Mouse (Mus musculus): ENCODE data around the gene Ssmem1. TPM values are rescaled to one million over a fixed set of nuclear protein-coding genes. Genes with fewer than 3 reads are reported as not detected.

The Ssmem1 gene
- polyA plus RNA-seq, 2 experiments, result 0.10 to 0.14 TPM

- 17% methylated on average over 8 of the region's 8 CpGs for WGBS (ENCODE audit: insufficient replicate concordance)
- H3K27ac ChIP-seq, result no peak overlapping the region
- TF ChIP-seq CTCF (IDR thresholded peaks at IDR 0.05; ENCODE audit: low read depth) (no peak), EP300 (IDR thresholded peaks at IDR 0.05; ENCODE audit: low read depth) (no peak)
- H3K27me3 ChIP-seq (ENCODE audit: control insufficient read depth, insufficient read depth, low read length), result peaks cover 23% of the 10 kb centered on the region
- peaks cover 0 to 7% of the 10 kb centered on the region in 2 experiments; a peak in 1 of 4 replicates for H3K4me1 ChIP-seq (replicated peaks; ENCODE audit: control insufficient read depth in 2 of 2, insufficient read depth in 2 of 2, low read length in 1 of 2)
- no peak overlapping the region for H3K4me2 ChIP-seq (ENCODE audit: low read depth)
- no peak overlapping the region for H3K4me3 ChIP-seq (ENCODE audit: insufficient read depth in 1 of 2, low read depth in 2 of 2, low read length in 2 of 2)
- no peak for DNase-seq (ENCODE audit: low read depth in 3 of 3, low spot score in 3 of 3)
- no peaks in the 10 kb centered on the region for H3K36me3 ChIP-seq (replicated peaks; ENCODE audit: control insufficient read depth, insufficient read depth, low read depth)
- ATAC-seq (ENCODE audit: insufficient read depth), result no peak
- H3K9ac ChIP-seq (replicated peaks), result no peak overlapping the region
- H3K9me3 ChIP-seq (ENCODE audit: control insufficient read depth, low read length), result no peaks in the 10 kb centered on the region
Observed at GRCm38 (mm10) chr6:30543851-30544250, 34.2 kb downstream of the Ssmem1 start.

- no peaks in the 10 kb centered on the region for H3K9me3 ChIP-seq (ENCODE audit: control insufficient read depth, low read length)
- no peak overlapping the region for H3K4me3 ChIP-seq (ENCODE audit: insufficient read depth in 1 of 2, low read depth in 2 of 2, low read length in 2 of 2)
- ATAC-seq (ENCODE audit: insufficient read depth) (no peak), DNase-seq (ENCODE audit: low read depth in 3 of 3, low spot score in 3 of 3) (no peak)
- H3K4me1 ChIP-seq (replicated peaks; ENCODE audit: control insufficient read depth in 2 of 2, insufficient read depth in 2 of 2, low read length in 1 of 2), result peaks cover 0 to 11% of the 10 kb centered on the region in 2 experiments; a peak in 1 of 4 replicates
- H3K36me3 ChIP-seq (replicated peaks; ENCODE audit: control insufficient read depth, insufficient read depth, low read depth), result no peaks in the 10 kb centered on the region
- no peak overlapping the region for H3K9ac ChIP-seq (replicated peaks)
- WGBS (ENCODE audit: insufficient replicate concordance), result 64% methylated on average over 7 of the region's 7 CpGs
- TF ChIP-seq EP300 (IDR thresholded peaks at IDR 0.05; ENCODE audit: low read depth) (no peak), CTCF (IDR thresholded peaks at IDR 0.05; ENCODE audit: low read depth) (no peak)
- H3K27ac ChIP-seq, result no peak overlapping the region
- no peak overlapping the region for H3K4me2 ChIP-seq (ENCODE audit: low read depth)
- H3K27me3 ChIP-seq (ENCODE audit: control insufficient read depth, insufficient read depth, low read length), result peaks cover 31% of the 10 kb centered on the region
Observed at GRCm38 (mm10) chr6:30545689-30546088, 36.0 kb downstream of the Ssmem1 start.

GRCm38 (mm10) chr6:30546571-30547273, 37.1 kb downstream of the Ssmem1 start:
- H3K36me3 ChIP-seq (replicated peaks; ENCODE audit: control insufficient read depth, insufficient read depth, low read depth), result no peaks in the 10 kb centered on the region
- no peak for ATAC-seq (ENCODE audit: insufficient read depth)
- WGBS (ENCODE audit: insufficient replicate concordance), result 14% methylated on average over 17 of the region's 17 CpGs
- peaks cover 0 to 11% of the 10 kb centered on the region in 2 experiments; a peak in 1 of 4 replicates for H3K4me1 ChIP-seq (replicated peaks; ENCODE audit: control insufficient read depth in 2 of 2, insufficient read depth in 2 of 2, low read length in 1 of 2)
- peaks cover 32% of the 10 kb centered on the region for H3K27me3 ChIP-seq (ENCODE audit: control insufficient read depth, insufficient read depth, low read length)
- no peak overlapping the region; a peak in 1 of 4 replicates for H3K4me3 ChIP-seq (ENCODE audit: insufficient read depth in 1 of 2, low read depth in 2 of 2, low read length in 2 of 2)
- TF ChIP-seq CTCF (IDR thresholded peaks at IDR 0.05; ENCODE audit: low read depth), result no peak
- no peak for TF ChIP-seq EP300 (IDR thresholded peaks at IDR 0.05; ENCODE audit: low read depth)
- H3K9ac ChIP-seq (replicated peaks), result no peak overlapping the region
- peak in 1 of 3 experiments; percentile 14 for DNase-seq (ENCODE audit: low read depth in 3 of 3, low spot score in 3 of 3)
- H3K4me2 ChIP-seq (ENCODE audit: low read depth), result peak overlapping the region; percentile 44
- H3K27ac ChIP-seq, result no peak overlapping the region
- no peaks in the 10 kb centered on the region for H3K9me3 ChIP-seq (ENCODE audit: control insufficient read depth, low read length)

- TF ChIP-seq CTCF (IDR thresholded peaks at IDR 0.05; ENCODE audit: low read depth), result no peak
- no peak for TF ChIP-seq EP300 (IDR thresholded peaks at IDR 0.05; ENCODE audit: low read depth)
- Histone ChIP-seq H3K9ac (replicated peaks) (no peak overlapping the region), H3K9me3 (ENCODE audit: control insufficient read depth, low read length) (no peaks in the 10 kb centered on the region), H3K27ac (no peak overlapping the region), H3K36me3 (replicated peaks; ENCODE audit: control insufficient read depth, insufficient read depth, low read depth) (no peaks in the 10 kb centered on the region), H3K4me1 (replicated peaks; ENCODE audit: control insufficient read depth in 2 of 2, insufficient read depth in 2 of 2, low read length in 1 of 2) (peaks cover 0 to 11% of the 10 kb centered on the region in 2 experiments; a peak in 1 of 4 replicates), H3K4me3 (ENCODE audit: insufficient read depth in 1 of 2, low read depth in 2 of 2, low read length in 2 of 2) (no peak overlapping the region; a peak in 1 of 4 replicates), H3K27me3 (ENCODE audit: control insufficient read depth, insufficient read depth, low read length) (peaks cover 34% of the 10 kb centered on the region), H3K4me2 (ENCODE audit: low read depth) (peak overlapping the region; percentile 44)
- DNase-seq (ENCODE audit: low read depth in 3 of 3, low spot score in 3 of 3) (no peak), ATAC-seq (ENCODE audit: insufficient read depth) (no peak)
- under 1% methylated on average over 15 of the region's 17 CpGs for WGBS (ENCODE audit: insufficient replicate concordance)
Observed at GRCm38 (mm10) chr6:30547274-30547645, 37.6 kb downstream of the Ssmem1 start.

- Histone ChIP-seq H3K4me3 (ENCODE audit: insufficient read depth in 1 of 2, low read depth in 2 of 2, low read length in 2 of 2) (no peak overlapping the region), H3K4me2 (ENCODE audit: low read depth) (peak overlapping the region; percentile 44), H3K9ac (replicated peaks) (no peak overlapping the region), H3K36me3 (replicated peaks; ENCODE audit: control insufficient read depth, insufficient read depth, low read depth) (no peaks in the 10 kb centered on the region), H3K27me3 (ENCODE audit: control insufficient read depth, insufficient read depth, low read length) (peaks cover 31% of the 10 kb centered on the region), H3K4me1 (replicated peaks; ENCODE audit: control insufficient read depth in 2 of 2, insufficient read depth in 2 of 2, low read length in 1 of 2) (peaks cover 0 to 13% of the 10 kb centered on the region in 2 experiments; a peak in 1 of 4 replicates), H3K27ac (no peak overlapping the region), H3K9me3 (ENCODE audit: control insufficient read depth, low read length) (no peaks in the 10 kb centered on the region)
- DNase-seq (ENCODE audit: low read depth in 3 of 3, low spot score in 3 of 3) (no peak), ATAC-seq (ENCODE audit: insufficient read depth) (no peak)
- no peak for TF ChIP-seq CTCF (IDR thresholded peaks at IDR 0.05; ENCODE audit: low read depth)
- no peak for TF ChIP-seq EP300 (IDR thresholded peaks at IDR 0.05; ENCODE audit: low read depth)
- 31% methylated on average over 9 of the region's 9 CpGs for WGBS (ENCODE audit: insufficient replicate concordance)
Observed at GRCm38 (mm10) chr6:30547656-30548306, 38.1 kb downstream of the Ssmem1 start.

Measured in liver, embryonic 14.5 days (tissue).